Mouse (Mus musculus): ENCODE data around the gene Gpd2.

Gpd2 gene

DNA sequence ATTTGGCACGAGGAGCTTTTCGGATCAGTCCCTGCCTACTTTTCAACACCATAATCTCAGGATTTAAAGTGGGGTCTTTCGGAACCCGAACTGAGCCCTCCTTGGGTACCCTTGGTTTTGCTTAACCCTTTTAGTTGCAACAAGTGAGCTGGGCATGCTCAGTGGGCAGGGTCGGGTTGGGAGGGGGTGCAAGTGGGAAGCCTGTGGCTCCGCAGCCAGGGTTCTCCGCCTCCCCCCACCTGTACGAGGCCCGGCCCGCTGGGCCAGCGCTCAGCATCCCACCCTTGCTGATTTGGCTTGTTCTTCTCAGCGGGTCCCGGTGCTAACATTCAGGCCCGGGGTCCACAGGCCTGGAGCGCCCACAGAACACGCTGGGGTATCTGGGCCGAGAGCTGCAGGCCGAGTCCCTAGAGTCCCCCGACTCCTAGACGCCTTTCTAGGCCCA lies at the start of gene Gpd2:
Gpd2 (plus strand) TSS at position 161 of the 445 bp plus-strand sequence.
- in situ Hi-C loops (cut with MboI; ENCODE audit: low pct_unique_long_range_greater_than_20kb in 1 of 2, low sequenced_read_pairs in 2 of 2, unreplicated experiment in 1 of 2): no loop called here

DNA sequence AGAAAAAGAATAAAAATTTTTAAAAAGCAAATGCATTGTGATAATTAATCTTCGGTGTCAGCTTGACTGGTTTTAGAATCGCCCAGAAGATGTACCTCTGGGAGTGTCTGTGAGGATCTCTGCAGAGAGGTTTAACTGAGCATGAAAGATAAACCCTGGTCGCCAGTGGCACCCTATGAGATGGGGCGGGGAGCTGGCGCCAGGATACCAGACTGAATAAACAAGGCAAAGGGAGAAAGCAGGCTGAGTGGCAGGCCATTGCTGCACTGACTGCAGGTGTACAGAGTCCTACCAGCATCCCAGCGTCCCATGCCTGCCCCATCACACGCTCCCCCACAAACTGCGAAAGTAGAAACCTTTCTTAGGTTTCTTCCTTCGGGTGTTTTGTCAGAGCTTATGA lies 49.2 kb upstream of the Gpd2 start:
- in situ Hi-C loops (cut with MboI; ENCODE audit: low pct_unique_long_range_greater_than_20kb in 1 of 2, low sequenced_read_pairs in 2 of 2, unreplicated experiment in 1 of 2): no loop called here

DNA sequence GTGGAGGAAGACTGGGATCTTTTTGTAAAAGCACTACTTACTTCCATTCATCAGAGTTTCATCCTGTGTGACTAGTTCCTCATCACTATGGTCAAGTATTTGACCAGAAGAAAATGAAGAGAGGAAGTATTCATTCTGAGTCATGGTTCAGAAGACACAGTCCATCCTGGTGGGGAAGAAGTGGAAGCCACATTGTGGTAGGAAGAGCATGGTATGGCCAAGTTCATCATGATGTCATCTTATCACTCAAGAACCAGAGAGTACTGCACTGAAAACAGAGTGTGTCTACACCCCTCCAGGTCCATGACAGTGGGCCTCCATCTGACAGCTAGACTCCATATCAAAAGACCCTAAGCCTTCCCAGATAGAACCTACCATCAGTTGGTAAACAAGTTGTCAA lies 46.6 kb upstream of the Gpd2 start:
- in situ Hi-C loops (cut with MboI; ENCODE audit: low pct_unique_long_range_greater_than_20kb in 1 of 2, low sequenced_read_pairs in 2 of 2, unreplicated experiment in 1 of 2): no loop called here

DNA sequence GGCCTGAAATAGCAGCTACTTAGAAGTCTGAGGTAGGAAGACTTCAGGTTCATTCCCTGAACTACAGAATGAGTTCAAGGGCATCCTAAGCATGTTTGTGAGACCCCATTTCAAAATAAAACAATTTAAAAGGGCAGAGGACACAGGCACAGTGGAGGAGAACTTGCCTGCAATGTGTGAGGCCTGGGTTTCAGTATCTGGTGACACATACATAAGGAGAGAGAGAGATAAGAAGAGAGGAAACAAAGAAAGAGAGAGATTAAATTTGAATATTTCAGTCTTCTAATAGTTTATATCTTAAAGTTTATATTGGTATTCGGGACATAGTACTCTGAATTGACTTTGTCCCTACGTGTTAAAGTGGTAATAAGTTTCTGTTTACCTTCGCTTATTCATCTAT lies 38.4 kb upstream of the Gpd2 start:
- in situ Hi-C loops (cut with MboI; ENCODE audit: low pct_unique_long_range_greater_than_20kb in 1 of 2, low sequenced_read_pairs in 2 of 2, unreplicated experiment in 1 of 2): no loop called here

DNA sequence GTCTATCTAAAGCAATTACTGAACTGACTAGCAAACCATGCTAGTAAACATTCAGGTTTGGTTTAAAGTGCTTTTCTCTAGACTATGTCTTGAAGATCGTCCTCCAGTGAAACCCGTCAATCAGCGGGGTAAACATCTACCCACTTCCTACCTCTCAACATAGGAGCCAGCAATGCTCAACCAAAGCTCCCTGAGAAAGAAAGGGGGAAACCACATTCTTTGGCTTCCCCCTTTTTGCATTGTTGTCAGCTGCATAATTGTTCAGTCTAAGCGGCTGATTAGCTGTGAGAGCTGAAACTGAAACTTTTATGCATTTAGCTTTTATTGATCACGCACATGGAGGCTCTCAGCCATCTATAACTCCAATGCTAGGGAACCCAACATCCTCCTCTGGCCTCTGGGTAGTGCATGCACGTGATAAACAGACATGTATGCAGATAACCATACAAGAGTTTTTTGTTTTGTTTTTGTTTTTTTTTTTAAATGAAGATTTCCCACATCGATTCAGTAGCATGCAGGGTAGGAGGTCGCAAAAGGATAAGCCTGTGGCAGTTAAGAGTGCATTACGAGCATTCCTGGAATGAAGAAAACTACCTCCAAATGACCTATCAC lies 28.9 kb upstream of the Gpd2 start:
- in situ Hi-C loops (cut with MboI; ENCODE audit: low pct_unique_long_range_greater_than_20kb in 1 of 2, low sequenced_read_pairs in 2 of 2, unreplicated experiment in 1 of 2): no loop called here

DNA sequence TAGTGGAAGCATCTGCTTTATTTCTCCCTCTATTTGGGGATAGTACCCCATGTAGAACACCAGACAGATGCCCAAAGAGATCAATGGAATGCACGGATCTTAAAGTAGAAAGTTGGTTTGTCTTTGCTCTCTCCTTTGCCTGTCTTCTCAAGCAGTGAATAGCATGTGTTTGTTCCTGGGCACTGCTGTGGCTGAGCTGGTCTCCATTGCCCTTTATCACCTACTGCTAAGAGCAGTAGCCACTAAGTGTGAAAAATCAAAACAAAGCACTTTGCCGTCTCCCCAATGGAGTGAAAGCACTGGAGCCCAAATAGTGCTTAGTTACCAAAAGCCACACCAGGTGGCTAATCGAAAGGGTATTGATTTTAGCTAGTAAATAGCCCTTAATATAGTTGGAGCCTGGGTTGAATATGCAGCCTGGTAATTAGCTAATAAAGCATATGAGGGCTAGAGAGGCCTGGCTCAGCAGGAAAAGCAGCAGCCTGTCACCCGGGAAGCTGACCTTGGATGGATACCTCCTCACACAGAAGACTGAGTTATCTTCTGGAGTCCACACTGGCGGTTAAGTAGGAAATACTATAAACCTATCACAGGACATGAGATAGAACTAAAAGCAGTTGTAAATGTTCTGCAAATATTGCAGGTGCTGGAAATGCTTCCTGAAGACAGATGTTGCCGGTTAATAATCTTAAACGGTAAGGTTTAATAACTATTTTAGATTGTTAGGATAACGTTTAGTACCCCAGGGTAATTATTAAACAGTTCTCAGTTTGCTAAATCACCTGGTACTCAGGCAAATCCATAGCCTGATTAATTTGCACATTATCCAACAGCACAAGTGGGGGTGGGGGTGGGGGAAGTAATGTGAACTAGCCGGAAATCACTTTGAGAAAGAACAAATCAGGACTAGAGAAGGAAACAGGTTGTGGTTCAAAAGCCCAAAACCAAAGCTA lies 26.1 kb upstream of the Gpd2 start:
- in situ Hi-C loops (cut with MboI; ENCODE audit: low pct_unique_long_range_greater_than_20kb in 1 of 2, low sequenced_read_pairs in 2 of 2, unreplicated experiment in 1 of 2): no loop called here

DNA sequence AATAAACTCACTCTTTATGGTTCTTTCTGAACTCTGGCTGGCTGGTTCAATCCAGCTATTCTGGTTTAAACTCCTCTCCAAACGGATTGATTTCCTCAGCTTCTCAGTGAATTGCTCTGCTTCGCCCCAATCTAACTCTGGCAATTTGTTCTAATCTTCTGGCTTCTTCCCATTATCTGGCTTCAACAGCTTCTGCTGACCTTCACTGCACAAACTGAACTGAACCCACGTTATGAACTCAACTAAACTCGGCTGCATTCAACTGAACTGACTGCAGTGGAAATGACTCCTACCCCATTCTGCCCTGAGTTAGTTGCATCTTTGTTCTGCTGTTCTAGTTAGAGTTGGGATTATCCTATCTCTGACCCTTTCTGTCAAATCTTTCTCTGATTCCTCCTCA lies 24.1 kb upstream of the Gpd2 start:
- in situ Hi-C loops (cut with MboI; ENCODE audit: low pct_unique_long_range_greater_than_20kb in 1 of 2, low sequenced_read_pairs in 2 of 2, unreplicated experiment in 1 of 2): no loop called here

DNA sequence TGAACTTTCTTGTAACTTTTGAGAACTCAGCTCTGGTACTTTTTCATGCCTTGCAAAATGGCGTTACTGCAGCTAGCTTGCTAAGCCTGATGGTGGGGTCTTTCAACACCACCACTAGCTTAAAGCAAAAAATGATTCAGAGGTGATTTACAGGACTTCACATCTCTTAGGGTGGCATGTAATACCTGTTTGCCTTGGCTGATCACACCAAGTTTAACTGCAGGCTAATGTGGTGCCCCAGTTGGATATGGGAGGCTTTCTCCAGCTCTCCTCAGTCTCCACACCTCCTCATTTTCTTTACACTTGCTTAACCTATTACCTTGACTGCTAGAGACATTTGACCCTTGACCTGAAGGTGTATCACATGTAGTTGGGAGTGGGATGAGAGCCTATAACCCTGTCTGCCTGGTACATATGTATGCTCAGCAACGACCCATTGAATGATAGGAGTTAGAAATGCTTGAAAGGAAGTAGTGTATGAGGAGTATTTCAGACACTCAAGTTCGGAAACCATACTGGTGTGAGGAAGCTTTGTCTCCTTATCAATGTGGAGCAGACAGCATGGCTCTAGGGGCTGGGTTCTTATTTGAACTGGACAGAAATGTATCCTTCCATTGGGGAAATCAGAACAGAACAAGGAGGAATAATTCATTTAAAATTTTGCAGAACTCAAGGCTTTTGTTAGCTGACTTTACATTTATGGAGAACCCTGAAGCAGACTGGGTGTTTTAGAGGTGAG lies 14.0 kb upstream of the Gpd2 start:
- in situ Hi-C loops (cut with MboI; ENCODE audit: low pct_unique_long_range_greater_than_20kb in 1 of 2, low sequenced_read_pairs in 2 of 2, unreplicated experiment in 1 of 2): no loop called here

DNA sequence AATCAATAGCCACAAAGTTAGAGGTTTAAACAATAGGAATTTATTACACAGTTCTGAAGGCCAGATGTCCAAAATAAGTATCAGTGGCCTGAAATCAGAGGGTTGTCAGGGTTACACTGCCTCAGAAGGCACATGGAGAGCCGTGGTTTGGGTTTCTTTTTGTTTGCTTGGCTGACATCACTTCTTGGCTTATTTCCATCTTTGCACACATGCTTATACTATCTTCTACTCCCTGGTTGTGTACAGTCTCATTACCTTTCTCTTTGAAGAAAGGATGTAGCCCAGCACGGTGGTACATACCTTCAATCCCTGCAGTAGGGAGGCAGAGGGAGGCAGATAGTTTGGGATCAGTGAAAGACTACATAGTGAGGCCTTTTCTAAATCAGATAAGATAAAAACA lies 12.2 kb upstream of the Gpd2 start:
- in situ Hi-C loops (cut with MboI; ENCODE audit: low pct_unique_long_range_greater_than_20kb in 1 of 2, low sequenced_read_pairs in 2 of 2, unreplicated experiment in 1 of 2): no loop called here

DNA sequence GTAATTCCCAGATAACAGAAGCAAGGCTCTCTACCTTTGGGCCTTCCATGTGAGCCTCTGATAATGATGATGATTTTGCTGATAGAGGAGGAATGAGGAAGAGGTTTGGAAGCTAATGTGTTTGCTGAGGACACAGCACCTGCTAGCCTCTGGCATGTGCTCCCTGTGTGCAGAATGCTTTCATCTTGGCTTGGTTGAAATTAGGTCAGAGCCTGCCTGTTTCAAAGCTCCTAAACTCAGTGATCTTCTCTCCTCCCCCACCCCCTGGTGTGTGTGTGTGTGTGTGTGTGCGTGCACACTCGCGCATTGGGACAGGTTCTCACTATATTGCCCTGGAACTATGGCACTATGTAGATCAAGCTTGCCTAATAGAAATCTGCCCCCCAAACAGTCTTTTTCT lies 10.0 kb upstream of the Gpd2 start:
- in situ Hi-C loops (cut with MboI; ENCODE audit: low pct_unique_long_range_greater_than_20kb in 1 of 2, low sequenced_read_pairs in 2 of 2, unreplicated experiment in 1 of 2): no loop called here

DNA sequence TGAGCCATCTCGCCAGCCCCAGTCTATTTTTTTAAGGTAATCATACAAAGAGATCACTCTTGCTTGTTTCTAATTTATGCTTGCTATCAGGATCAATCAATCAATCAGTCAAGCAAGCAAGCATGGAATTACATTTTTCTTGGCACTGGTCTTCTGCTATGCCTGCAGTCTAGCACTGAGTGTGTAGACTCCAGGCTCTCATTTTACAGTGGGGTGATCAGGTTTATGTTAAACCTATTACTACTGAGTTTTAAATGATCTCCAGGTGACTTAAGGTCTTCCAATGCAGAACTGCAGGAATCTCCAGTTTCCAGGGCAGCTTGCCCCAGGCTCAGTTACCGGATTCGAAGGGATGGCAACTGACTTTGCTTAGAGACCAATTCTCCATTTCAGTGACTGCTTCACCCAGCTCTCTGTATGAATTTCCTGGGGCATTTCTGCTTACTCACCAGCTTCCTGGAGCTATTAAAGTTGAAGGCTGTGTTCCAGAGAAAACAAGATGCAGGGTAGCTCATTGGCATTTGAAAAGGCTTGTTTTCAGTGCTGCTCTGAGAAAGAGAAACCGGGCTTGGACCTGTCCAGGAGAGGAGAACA lies 7.7 kb upstream of the Gpd2 start:
- in situ Hi-C loops (cut with MboI; ENCODE audit: low pct_unique_long_range_greater_than_20kb in 1 of 2, low sequenced_read_pairs in 2 of 2, unreplicated experiment in 1 of 2): no loop called here

DNA sequence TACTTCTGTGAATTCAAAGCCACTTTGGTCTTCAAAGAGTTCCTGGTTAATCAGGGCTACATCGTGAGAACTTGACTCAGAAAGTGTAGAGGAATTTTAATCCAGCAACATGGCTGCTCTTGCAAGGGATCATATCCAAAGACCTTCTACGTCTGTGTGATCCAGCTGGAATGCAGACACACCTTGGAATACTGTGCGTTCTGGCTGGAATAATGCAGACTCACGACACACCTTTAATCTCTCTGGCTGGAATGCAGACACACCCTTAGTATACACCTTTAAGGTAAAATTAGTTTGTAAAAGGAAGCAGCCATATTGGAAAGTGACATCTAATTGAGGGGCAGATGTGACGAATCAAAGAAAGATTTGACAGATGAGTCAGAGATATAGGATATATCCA lies 6.0 kb upstream of the Gpd2 start:
- in situ Hi-C loops (cut with MboI; ENCODE audit: low pct_unique_long_range_greater_than_20kb in 1 of 2, low sequenced_read_pairs in 2 of 2, unreplicated experiment in 1 of 2): no loop called here

DNA sequence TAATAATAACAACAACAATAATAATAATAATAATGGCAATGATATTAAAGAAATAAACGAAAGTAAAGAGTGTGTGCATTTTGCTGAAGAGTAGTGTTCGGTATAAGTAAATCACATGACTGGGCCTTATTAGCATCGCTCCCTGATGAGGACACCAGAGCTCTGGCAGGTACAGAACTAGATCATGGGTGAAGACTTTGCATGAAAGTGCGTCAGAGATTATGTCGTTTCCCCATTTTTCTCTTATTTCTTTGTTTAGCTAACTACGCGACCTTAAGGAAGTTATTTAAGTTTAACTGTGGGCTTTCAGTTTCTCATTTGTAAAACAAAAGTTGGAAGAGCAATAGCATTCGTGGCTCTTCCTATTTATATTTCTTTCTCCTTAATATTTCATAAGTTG lies 5.1 kb upstream of the Gpd2 start:
- in situ Hi-C loops (cut with MboI; ENCODE audit: low pct_unique_long_range_greater_than_20kb in 1 of 2, low sequenced_read_pairs in 2 of 2, unreplicated experiment in 1 of 2): no loop called here

DNA sequence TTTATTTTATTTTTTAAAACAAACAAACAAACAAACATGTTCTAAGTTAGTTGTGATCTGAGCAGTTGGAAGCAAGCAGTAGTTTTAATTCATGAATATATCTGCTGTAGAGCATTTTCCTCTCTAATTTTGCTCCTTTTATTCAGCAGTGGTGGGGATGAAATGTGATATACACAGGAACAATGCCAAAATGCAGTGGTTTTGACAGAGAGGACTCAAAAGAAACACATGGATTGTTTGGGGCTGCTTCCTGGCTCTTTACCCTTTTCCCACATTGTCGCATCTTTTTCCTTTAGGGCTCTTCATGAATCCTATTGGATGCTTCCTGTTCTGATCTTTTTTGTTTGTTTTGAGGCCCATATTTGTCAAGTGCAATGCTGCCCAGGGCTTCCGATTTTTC lies 1.2 kb upstream of the Gpd2 start:
- in situ Hi-C loops (cut with MboI; ENCODE audit: low pct_unique_long_range_greater_than_20kb in 1 of 2, low sequenced_read_pairs in 2 of 2, unreplicated experiment in 1 of 2): no loop called here

DNA sequence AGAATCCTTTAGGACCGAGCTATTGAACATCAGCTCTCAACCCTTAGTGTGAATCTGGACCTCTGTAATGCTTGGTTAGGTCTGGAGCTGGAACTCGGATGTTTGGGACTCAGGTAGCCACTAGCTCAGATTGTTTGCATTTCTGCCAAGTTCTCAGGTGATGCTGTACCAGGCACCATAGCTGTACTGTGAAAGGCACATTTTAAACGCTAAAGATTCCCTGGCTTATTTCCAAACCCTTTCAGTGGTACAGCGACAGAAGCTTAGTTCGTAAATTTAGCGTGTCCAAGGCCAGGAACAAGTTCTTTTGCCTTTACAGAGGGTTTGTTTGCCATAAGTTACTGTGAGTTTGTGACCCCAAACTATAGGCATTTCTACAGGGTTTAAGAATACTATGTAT lies 409 bp upstream of the Gpd2 start:
- in situ Hi-C loops (cut with MboI; ENCODE audit: low pct_unique_long_range_greater_than_20kb in 1 of 2, low sequenced_read_pairs in 2 of 2, unreplicated experiment in 1 of 2): no loop called here

DNA sequence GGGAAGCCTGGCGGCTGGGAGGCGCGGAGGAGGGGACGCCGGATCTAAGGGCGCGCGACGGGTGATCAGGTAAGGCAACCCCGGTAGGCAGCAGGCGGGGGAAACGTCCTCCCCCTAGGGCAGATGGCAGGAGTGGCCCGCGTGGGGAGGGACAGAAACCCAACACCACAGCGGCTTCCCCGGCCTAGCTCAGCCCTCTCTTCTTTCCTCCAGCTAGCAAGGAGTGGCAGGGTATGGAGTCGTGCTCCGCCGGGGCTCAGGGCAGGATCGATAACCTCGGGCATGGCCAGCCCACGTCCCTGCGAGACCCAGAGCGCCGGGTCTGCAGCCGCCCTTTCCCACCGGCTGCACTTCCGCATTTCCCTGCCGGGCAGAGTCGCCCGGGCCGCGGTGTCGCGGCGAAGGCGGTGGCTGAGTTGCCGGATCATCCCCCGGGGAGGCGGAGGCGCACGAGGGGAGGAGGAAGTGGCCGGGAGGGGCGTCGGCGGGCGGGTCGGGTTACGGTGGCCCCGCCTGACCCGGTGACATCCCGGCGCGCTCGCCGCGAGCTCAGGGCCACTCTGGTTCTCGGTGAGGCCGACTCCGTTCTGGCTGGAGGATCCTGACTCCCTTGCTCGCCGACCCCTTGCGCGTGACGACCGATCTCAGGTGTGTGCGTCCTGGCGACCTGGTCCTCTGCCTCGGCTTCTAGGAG lies 632 bp downstream of the Gpd2 start:
- in situ Hi-C loops (cut with MboI; ENCODE audit: low pct_unique_long_range_greater_than_20kb in 1 of 2, low sequenced_read_pairs in 2 of 2, unreplicated experiment in 1 of 2): no loop called here

DNA sequence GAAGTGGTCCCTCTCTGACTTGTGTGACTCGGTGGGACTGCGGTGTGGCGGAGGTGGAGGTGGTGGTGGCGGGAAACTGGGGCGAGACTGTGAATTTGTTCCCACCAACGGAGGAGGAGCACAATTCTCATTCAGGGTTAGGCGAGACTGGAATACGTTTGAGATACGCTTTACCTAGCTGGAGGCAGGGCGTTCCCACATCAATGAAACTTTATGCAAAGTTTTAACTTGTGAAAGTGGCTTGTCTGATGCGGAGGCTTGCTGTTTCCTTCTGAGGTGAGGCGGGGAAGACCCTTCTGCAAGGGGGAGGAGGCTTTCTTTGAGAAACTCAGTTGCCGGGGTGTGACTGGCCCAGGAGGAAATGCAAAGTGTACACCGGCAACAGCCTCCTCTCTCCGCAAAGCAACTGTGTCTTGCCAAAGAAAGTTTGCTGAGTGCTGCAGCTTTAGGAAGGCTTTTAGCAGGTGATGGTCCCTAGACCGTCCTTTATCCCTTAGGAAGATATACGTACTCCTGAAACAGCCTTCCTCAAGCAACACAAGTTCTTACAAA lies 1.3 kb downstream of the Gpd2 start:
- in situ Hi-C loops (cut with MboI; ENCODE audit: low pct_unique_long_range_greater_than_20kb in 1 of 2, low sequenced_read_pairs in 2 of 2, unreplicated experiment in 1 of 2): no loop called here

DNA sequence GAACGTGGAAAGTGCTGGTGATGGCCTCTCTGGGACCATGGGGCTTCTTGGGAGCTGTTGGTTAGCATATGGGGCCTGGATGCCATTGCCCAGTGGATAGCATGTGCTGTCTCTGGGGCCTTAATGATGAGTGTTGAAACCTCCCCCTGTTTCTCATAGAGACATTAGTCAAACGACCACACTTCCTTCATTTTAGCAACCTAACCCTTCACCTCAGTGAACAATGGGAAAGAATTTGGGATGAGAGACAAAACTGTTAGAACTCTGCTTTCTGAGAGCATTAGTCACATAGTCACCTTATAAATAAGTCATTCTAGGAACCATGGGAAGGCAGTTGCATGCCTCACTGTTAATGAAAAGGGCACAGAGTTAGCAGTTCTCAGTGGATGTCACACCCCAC lies 1.9 kb downstream of the Gpd2 start:
- in situ Hi-C loops (cut with MboI; ENCODE audit: low pct_unique_long_range_greater_than_20kb in 1 of 2, low sequenced_read_pairs in 2 of 2, unreplicated experiment in 1 of 2): no loop called here
